Mouse (Mus musculus) cerebellum, adult 9-10 months (tissue): ENCODE data around the gene Calhm6.
A peak's percentile ranks its signal among the peaks of the same experiment; 100 is the strongest.

Source experiments
- DNase-seq: peaks from one replicate; pipeline ENCODE4 v3.0.0; 2022

Calhm6 gene

DNA sequence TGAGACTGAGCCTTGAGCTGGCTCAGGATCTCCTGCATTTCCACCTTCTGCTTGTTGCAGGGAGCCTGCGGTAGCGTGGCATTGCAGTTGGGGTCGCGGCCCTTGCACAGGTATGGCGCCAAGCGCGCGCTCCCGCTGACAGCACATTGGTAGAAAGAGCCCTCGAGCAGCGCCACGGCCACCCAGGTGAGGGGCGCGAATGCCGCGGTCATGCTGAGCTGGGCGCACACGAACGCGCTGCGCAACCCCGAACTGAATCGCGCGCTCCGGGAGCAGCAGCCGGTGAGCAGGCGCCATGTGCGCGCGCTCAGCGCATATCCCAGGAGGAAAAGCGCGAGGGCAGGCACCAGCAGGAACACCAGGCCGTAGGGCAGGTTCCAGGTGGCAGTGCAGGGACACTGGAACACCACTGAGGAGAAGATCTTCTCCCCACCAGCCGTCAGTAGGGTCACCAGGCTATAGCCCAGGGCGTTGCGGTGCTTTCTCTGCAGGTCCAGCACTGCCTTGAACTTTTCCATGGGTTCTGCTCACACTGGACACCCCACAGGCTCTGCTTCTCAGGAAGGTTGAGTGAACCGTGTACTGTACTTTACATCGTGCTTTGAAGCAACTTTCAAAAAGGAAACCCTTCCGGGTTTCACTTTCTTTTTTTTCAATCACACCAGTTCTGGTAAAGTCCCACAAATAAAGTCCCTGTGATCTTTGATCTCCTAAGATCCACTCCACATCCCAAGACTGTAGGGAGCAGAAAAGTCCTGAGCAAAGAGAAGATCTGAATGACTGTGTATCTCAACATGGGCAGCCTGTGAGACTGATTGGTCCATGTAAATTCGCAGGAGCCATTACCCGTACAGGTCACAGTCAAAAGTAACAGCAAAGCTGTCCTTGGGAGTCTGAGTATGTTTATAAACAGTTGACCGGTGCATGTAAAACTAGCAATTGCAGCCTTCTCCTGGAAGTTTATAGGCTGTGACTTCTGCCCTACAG lies at the start of gene Calhm6:
Gene Calhm6, minus strand, starts transcription at position 593 of the 987 bp plus-strand sequence.
- DNase-seq, result no peak

DNA sequence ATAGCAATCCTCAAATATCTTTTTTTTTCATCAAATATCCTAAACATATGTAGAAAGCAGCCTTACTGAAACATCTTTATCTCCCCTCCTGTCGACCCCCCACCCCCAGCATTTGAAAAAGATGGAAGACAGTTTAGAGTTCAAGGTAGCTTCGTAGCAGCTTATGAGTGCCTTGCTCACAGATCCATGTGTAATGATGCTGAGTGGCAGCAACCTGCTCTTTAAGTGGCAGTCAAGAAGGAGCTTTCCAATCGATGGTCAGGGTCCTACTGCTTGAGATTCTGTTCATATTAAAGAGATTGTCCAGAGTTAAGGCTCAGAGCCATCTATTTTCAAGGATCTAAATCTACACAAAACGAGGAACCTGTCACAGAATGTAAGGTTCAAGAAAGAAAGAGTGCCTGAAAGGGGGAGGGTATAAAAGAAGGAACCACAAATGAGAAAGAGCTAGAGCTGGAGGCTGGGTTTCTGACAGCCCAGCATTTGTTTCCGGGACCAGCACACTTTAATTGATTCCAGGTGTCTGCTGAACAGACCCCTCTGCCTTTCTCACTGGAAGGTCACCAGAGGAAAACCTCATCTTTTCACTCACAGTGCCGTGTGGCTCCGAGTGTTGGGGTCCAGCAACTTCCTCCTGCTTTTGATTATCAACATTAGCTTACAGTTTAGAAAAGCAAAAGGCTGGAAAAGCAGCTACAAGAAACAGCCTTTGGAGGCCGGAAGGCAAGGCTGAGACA lies 48.3 kb upstream of the Calhm6 start:
- DNase-seq, result no peak

DNA sequence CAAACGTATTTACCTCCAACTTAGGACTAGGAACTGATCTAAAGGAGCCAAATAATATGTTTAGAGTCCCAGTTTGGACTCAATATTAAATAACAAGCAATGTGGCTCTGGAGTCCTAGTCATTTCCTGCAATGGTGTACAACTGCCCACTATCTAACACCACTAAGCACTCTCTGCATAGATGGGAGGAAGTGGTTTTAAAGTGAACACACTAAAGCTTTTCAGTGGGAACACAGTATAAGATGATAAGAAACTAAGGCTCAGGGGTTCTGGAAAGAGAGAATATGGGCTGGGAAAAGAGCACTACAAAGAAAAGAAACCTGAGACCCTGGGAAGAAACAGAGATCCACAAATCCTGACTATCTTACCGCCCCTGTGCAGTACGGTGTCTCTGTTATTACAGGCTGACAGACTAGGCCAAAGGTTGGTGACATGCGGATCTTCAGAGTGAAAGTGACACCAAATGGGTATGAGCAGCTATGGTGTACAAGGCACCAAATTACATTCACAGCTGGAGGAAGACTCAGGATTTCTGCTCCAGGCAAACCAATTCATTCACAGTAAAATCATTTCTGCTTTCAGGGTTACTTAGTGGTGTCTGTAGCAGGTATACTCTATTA lies 45.0 kb upstream of the Calhm6 start:
- DNase-seq, result no peak

DNA sequence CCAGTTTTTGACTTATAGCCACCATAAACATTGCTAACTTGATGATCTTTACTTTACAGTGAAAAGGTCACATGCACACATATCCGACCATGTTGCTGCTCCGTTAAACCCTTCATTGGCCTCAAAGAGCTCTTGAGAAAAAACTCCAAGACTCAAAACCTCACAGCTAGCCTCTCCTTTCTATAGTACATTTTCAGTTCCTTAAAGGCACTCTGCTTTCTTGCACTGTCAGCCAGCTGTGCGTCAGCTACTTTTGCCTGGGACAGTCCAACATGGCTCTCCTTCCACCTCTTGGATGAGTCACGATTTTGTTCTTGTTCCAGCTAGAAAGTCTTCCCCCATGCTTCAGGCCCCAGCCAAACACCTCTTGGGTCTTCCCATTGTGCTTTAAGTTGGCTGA lies 43.9 kb upstream of the Calhm6 start:
- no peak for DNase-seq

DNA sequence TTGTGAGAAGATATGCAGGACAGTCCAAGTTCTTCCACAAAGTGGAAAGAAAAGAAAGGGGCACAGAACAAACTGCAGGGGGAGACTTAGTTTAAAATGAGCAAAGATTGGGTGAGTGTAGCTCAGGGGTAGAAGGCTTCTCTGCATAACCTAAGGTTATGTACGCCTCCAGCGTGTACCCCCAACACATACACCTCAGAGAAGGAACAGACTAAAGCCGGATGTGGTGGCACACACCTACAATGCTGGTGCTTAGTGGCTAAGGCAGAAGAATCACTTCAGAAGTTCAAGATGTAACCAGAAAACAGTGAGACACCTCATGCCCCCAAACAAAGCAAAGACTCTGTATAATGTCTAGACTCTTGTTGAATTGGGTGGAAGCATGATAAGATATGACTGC lies 43.4 kb upstream of the Calhm6 start:
- no peak for DNase-seq

DNA sequence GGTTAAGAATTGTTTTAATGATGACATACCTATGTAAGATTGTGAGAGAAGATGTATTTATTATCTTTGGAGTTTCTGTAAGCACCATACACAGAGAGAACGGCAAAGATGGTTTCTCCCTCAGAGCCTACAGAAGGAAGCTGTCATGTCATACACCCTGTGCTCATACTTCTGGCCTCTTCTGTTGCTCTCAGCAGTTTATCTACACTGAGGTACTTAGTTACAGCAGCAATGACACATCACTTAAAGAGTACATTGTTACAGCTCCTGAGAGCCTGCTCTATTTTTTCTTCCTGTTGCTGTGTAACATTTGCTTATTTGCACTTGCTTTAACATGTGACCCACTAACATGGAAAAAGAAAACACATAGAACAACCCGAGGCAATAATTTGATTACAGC lies 39.2 kb upstream of the Calhm6 start:
- DNase-seq, result no peak

DNA sequence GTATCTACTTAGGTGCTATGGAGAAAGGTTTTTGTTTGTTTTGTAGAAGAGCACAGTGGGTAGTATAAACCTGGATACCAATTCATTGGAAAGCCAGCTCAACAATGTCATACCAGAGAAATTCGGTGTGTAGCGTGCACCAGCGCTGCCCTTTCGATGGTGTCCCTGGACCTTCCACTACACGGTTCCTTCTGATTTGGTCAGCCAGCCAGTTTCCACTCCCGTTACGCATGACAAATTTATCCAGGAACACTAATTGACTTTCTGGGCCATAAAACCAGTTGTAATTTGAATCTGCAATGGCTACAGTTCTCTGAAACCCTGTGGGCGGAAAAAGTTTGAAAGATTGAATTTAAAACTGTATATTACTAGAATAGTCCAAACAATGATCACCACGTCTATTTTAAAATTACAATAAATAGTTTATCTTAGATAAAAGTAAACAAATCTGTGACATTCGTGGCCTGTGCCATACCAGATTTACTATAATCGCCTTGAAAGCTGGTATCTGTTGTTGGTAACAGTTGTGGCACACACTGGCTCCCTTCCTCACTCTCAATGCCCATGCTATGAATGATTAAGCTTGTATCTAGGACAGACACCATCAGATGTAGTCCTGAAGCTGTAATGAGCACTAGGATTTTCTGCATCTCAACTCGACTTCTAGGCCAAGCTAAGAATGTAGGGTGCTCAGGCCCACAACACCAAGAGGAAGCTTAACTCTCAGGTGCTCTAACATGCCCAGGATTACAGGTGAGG lies 28.2 kb upstream of the Calhm6 start:
- no peak for DNase-seq

DNA sequence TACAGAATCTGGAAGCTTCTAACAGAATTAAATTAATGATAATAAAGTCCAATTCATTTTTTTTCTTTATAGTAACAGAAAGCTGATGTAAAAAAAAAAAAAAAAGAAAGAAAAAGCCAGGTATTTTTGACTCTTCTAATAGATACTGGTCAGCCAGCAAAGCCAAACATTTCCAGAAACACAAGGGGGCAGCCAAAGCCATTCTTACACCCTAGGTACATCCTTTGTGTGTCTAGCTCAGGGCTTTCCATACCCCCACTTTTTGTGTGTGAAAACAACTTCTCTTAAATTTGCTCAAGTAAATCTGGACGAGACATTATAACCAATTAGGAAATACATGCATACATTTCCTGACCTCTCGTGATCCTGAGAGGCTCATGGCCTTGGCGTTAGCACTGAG lies 24.0 kb upstream of the Calhm6 start:
- no peak for DNase-seq

DNA sequence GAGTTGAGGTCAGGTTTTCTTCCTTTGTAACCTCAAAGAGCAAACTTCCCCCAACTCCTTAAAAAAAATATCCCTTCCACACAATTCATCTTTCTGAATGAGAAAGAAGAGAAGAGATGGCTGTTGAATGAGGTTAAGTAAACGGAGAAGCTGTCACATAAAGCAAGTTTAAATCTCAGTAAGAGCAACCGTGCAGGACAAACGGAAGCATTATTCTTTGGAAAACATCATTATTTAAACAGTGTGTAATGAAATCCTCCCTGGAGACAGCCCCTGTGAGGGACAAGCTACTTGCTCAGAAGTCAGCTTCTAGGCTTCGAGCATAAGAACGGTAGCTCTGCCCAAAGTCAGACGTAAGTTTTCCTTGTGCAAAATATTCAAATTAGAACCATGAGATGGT lies 22.7 kb upstream of the Calhm6 start:
- DNase-seq, result no peak

DNA sequence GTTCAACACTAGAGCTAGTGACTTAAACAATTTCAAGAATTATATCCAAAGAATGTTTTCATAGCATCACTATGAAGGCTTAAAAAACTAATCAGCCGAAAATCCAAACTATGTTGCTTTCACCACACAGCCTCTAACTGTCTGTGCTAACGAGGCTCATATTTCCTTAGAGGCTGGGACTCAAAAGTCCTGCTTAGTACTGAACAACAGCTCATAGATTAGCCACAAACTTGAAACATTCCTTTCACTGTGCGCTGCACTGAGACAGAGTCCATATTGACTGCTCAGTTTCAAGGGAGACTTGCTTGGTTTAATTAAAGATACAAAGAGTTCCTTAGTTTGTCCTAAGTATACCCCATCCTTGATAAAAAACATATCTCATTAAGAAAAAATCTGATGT lies 22.0 kb upstream of the Calhm6 start:
- no peak for DNase-seq

DNA sequence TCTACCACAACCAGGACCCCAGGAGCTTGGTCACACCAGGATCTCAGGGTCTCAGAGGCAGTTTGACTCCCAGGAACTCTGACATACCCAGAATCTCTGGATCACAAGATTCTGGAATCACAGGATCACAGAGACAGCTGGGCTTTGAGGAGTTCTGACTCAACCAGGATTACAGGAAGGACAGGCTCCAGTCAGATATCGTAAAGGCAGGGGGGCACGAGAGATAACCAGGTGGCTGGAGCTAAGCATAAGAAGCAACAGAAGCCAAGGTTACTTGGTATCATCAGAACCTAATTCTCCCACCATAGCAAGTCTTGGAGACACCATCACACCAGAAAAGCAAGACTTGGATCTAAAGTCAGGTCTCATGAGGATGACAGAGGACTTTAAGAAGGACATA lies 13.9 kb upstream of the Calhm6 start:
- no peak for DNase-seq

DNA sequence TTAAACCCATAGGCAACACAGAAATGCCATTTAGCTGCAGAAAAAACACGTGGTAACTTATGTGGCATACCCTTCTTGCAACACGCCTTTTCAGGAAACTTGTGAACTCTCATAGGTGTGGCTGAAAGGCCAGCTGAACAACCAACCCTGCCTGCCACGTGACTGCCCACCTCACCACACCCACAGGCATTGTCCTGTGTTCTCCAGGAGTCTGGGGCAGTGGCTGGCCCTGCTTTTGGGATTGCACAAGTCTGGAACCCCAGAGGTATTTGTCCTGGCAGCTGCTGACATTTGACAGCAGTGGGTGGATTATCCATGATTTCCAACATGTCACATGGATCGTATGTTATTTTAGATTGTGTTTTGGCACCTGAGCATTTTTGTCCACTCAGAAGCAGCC lies 12.0 kb upstream of the Calhm6 start:
- DNase-seq, result no peak

DNA sequence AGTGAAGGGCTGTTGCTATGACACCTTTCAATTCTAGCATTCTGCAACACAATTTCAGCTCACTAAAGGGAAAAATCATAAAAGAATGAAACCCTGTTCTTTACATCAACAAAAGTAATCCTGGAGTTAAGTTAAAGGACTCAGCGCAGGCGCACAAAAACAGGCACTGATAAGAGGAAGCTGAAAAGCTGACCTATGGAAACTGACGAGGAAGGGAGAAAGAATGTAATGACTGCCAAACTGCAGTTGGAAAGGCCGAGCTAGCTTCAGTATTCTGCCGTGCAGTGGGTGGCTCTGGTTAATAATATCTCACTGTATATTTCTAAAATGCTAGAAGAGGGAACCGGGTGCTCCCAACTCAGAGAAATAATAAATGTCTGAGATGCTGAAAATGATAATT lies 10.2 kb upstream of the Calhm6 start:
- DNase-seq, result no peak

DNA sequence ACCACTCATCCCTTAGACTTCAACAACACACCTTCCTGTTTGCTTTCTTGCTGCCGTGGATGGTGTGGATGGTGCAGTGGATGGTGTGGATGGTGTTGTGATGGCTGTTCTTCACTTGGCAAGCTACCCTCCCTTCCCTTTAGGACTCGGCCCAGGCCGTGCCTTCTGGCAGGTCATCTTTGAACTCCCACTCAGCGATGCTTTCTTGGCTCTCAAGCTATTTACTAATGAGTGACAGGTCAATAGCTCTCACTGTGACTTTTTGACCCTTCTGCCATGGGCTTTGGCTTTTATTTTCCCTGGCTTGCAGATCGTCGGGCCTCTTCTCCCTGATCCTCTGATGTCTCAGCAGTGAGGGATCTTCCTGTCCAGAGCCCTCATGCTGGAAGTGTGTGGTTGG lies 8.6 kb upstream of the Calhm6 start:
- no peak for DNase-seq

DNA sequence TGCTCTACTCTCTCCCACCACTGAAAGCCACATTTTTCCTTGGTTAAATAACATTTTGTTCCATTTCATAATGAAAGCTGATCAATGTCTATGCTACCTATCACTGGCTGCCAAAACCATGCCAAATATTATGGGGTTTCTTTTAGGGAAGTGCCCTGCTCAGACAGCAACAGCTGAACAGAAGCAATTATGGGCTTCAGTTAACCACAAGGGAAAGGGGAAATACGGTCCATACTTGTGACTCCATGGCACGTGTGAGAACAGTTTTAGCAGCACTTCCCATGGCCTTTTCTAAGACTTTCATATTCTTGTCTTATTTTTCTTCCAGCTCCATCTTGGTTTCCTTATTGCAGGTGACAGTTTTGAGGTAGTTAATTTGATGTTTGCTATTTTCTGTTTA lies 3.6 kb upstream of the Calhm6 start:
- DNase-seq, result no peak

DNA sequence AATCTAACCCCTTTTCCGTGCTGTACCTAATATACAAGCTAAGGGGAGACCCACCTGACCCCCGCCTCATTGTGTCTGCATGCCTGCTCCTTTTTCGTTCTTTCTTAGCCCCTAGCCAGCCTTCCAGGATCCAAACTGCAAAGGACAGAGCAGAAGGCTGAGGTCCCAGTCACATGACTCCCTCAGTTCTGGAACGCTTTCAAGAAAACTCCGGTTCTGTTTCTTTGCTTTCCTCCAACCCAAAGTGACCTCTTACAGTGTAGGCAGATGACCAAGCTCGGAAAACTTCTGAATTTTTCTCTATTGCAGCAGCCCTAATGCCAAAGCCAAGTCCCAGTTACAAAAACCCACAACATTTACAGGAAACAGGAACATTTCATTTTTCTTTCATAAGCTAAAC lies 607 bp upstream of the Calhm6 start:
- DNase-seq, result no peak

DNA sequence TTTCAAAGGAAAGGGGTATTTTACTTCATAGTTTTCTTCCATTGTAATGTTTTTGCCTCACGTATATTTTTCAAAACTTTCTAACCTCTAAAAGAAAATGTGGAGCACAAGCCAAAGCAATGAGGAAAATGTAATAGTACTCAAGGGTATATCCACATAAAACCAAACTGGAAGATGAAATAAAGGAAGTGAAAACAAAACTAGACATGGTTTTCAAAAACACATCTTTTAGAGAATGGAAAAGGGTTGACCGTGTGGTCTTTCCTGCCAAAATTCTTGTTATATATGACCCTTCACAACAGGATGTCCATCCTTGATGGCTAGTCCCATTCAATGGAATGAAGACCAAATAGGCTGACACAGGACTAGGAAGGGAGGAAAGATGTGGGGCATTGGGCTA lies 9.4 kb downstream of the Calhm6 start:
- no peak for DNase-seq

DNA sequence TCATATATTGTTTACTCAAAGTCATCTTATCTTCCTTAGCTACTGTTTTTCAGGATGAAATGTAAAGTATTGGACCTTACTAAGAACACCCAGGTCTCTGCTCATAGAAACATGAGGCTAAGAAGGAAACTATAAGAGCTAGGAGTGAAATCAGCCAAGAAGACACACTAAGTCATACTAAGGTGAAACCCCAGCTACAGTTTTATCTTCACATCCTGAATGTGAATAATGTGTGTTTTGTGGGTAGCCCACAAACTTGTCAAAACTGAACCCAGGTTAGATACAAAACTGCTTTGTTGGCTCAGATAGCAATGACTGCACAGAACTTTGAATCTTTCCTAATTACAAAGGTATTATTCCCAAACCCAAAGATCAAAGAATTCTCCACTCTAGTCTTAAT lies 10.0 kb downstream of the Calhm6 start:
- DNase-seq, result no peak

DNA sequence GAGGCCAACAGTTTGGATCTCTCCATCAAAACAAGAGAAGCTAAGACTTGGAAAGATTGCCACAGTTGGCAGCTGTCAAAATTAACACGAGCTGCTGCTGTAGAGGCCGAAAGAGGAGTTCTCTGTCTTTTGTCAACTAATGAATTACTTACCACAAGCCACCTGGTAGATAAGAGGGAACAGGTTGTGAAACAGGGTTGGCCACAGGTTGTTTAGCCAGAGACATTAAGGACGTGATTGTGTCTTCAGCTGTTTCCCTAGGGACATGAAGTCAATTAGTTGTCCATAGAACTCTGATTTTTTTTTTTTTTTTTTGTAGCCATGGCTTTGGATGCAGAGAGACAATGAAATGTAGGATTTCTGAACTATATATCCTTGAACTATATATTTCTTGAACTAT lies 10.7 kb downstream of the Calhm6 start:
- no peak for DNase-seq

DNA sequence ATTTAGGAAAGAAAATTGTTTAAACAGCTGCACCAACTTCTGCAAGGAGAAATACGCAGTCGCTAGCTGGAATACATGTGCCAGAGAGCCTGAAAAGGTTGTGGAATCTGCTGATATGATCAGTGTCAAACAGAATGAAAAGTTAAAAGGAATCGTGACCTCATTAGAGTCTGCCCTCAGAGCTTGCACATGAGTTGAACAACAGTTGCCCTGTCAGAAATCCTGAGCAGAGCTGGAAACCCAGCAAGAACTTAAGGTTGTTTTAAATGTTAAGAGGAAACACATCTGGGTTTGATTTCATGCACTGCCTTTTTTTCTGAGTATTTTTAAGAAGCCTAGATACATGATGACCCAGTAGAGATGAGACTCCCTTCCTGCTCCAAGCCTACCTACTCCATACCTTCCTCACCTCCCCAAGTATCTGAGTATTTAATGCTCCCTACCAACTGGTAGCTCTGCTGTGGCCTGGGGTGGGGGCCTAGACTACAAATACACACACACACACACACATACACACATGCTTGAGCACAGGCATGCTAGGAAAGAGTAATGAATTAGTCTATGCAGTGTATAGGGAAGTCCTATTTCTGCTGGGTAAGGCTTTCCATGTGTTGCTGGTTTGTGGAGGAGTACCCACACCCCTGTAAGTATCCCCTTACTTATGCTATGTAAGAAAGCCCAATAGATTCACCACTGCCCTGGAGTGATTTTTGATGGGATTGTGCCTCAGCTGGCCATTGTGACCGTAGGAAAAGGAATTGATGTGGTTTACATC lies 15.6 kb downstream of the Calhm6 start:
- DNase-seq, result no peak

DNA sequence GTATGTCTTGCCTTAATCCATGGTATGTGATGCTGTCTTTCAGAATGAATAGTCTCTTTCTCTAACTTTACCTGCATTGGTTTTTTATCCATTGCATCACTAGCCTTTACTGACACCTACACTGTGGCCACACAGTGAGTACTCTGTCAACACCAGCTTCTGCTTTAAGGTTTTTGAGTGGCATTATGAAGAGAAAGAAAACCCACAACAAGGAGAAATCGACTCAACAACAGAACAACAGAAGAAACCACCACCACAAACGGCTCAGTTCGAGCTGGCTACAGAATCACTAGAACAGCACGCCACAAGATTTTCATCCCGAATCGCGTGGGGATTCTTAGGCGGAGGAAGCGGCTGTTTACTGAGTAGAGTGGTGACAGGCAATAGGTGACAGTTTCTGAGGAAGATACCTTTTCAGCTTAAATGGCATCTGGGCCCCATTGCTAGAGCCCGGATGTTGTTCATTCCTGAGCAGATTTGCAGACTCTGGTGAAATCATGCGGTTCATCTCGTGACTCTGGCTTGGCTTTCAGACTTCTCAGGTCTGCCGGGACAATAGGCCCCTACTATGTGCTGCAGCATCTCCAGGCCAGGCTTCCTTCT lies 16.8 kb downstream of the Calhm6 start:
- DNase-seq, result no peak

DNA sequence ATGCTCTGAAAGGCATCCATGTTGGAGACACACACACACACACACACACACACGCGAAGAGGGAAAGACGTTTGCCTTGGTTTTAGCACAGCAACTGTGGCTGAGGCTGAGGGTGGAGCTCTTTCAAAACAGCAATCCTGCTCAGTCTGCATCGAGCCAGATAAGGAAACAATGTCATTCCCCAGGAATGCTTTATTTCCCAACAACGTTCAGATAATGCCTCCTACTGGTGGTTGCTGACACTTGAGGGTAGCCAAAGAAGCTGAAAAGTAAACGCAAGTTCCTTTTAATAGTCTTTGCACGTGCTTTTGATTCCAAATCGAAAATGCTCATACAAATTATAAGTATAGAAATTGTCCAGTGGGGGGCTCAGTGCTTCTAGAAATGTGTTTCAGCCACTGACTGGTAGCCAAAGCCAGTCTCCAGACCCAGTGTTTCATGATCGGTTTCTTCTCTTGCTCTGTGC lies 31.3 kb downstream of the Calhm6 start, which contains the start of gene Calhm5:
Gene Calhm5, minus strand, starts transcription at position 102 of the 466 bp plus-strand sequence.
- peak; percentile 21 for DNase-seq
